Mouse (Mus musculus) thymus, postnatal 0 days (tissue): ENCODE measurements around the gene Prr3. TPM values are rescaled to one million over a fixed set of nuclear protein-coding genes. Genes with fewer than 3 reads are reported as not detected.
A peak's percentile ranks its signal among the peaks of the same experiment; 100 is the strongest.
"Not testable (repeated sequence)": the region's sequence is repeated elsewhere in the genome, so short reads cannot be mapped to it uniquely, and the experiment has no call there.

ENCODE experiments used
- DNase-seq: peaks from one replicate; pipeline ENCODE4 v3.0.0-alpha.2; 2015; ENCODE audit warnings: low spot score
- polyA plus RNA-seq: library from polyadenylated mRNA; unstranded; fragments of >200 nt; fragmentation: Nextera tagmentation; extraction: Ambion mirVana; gene quantifications from 2 replicates; pipeline ENCODE4 v1.2.1, GENCODE M21; 2015

The Prr3 gene
- polyA plus RNA-seq: 22.0 TPM in 2 replicates

DNA sequence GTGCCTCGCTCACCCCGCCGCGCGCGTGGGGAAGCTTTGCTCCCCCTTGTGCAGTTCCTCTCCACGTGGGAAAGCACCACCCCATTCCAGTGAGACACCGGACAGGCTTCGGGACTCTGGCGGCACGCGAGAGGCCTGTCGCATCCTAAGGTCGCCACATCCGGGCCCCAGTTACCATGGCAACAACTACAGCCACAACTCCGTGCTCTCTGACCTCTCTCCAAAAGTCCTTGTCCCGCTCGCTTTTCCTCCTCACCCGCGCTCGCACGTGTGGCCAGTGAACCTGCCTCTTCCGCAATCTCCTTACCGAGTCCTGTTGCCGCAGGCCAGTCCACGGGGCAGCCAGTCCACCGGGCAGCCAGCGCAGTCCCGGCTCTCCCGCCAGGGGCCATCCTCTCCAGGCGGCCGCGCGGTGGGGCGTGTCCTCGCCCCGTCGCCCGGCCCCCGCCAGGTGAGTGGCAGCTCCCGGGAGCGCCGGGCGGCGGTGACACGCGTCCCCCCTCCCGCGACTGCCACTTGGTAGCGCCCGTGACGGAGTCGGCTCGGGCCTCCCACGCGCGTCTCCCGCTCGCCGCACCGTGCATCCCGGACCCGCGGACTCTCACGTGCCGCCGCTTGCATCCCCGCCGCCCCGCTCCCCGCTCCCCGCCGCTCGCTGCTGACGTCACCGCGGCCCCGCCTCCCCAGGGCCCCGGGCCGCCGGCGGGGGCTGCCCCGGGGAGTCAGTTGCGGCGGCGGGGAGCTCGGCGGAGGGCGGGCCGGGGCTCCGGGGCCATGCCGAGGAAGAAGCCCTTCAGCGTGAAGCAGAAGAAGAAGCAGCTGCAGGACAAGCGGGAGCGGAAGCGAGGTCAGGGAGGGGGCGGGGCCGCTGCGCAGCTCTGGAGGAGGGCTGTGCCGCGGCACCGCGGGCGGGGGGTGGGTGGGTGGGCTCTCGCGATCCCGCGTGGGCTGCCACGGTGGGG lies at the start of gene Prr3, which contains the start of gene Gnl1:
TSS of gene Prr3 (minus strand) at position 836 of the 962 bp plus-strand sequence.
TSS of gene Gnl1 (plus strand) at position 451 of the 962 bp plus-strand sequence.
- DNase-seq: peak; percentile 87

DNA sequence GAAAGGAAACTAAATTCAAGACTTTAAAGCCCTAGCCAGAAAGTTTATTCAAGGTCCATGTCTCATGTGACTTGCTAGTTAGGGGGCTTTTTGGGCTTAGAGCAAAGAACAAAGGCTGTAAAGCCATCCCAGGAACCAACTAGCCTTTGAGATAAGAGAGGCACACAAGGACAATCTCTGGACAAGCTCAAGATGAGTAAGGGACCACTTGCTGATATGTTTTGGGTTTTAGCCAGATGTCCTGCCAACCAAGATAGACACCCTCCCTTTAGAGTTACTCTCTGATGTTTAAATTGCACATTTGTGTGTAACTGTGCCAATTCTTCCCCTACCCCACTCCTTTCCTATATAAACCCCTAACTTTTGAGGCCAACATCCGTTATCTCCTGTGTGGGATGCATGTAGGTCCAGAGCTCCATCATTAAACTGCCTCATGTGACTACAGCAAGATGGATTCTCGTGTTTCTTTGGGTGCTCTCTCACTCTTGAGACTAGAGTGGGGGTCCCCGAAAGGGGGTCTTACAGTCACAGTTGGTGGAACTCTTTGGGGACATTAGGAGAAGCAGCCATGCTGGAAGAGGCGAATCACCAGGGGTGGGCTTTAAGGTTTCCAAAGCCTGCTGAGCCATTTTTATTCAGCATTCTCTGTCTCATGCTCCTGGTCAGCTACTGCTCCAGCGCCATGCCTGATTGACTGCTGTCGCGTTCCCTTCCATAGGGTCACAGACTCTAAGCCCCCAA lies 49.0 kb upstream of the Prr3 start:
- DNase-seq: no peak

- DNase-seq: no peak
Measured at GRCm38 (mm10) chr17:36027663-36028062, 47.6 kb upstream of the Prr3 start.

GRCm38 (mm10) chr17:36025901-36026300 lies 45.9 kb upstream of the Prr3 start:
- DNase-seq: no peak

GRCm38 (mm10) chr17:36025197-36025596 lies 45.2 kb upstream of the Prr3 start:
- no peak for DNase-seq

DNA sequence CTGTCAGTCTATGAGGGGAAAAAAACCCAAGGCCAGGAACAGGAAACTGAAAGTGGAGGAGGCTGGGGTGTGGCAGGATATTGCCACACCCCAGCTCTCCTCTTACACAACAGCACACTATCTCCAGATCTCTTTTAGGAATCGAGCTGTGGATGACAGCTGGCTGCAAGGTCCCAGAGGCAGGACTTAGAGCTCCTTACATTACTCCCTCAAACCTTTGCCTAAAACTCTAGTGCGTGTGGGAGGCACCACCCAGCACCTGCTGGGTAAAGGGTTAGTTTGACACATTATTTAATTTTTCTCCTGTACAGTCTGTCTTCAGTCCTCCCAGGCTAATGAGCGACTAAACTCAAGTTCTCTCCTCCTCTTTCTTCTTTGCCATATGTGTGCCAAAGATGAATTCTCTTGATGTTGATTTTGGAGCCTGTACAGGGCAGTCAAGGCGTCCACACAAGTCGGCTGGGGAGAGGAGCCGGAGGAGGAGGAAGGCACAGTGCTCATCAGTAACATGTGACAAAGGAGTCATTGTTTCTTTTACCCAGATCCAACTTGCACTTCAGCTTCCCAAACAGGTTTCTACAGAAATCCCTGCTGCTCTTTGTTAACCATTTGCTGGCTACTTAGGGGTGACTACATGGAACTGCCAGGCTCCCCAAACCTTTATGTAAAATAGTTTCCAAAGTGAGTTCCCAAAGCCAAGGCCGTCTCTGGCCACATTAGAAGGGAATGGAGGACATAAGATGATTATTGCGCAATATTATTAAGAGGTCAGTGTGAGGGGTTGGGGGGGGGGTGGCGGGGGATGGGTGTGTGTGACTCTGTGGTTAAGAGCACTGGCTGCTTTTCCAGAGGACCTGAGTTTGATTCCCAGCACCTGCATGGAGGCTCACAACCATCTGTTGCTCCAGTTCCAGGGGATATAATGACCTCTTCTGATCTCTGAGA lies 43.9 kb upstream of the Prr3 start:
- DNase-seq: peak; percentile 45

GRCm38 (mm10) chr17:36022922-36023321 lies 42.9 kb upstream of the Prr3 start:
- no peak for DNase-seq

GRCm38 (mm10) chr17:36022098-36022497 lies 42.1 kb upstream of the Prr3 start:
- DNase-seq: no peak

DNA sequence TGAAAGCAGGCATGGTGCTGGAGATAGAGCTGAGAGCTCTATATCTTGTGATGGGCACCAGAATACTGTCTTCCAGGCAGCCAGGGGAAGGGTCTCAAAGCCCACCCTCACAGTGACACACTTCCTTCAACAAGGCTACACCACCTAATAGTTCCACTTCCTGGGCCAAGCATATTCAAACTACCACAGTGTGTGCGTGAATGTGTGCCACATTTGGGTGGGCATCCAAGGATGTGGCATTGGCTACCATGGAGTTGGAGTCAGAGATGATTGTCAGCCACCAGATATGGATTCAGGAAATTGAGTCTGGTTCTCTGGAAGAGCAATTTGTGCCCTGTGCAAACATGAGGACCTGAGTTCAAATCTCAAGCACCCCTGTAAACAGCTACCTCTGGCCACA lies 41.3 kb upstream of the Prr3 start:
- no peak for DNase-seq

- DNase-seq: peak; percentile 91
Measured at GRCm38 (mm10) chr17:36020191-36021073, 40.4 kb upstream of the Prr3 start, which contains the start of gene H2-T24. H2-T24 (minus strand) TSS chr17:36020560.

DNA sequence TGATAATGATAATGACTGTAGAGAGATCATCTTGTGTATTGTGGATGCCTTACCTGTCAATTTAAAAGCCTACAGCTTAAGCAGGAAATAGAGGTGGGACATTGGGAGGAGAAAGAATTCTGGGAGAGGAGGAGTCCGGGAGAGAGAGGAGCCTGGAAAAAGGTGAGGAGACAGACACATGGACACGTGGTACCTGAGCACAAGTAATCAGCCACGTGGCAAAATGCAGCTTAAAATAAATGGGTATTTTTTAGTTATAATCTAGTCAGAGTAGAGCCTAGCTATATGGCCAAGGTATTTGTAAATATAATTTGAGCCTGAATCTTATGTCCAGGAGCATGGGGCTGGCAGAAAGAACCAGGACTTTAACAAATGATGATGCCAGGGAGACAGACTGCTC lies 39.5 kb upstream of the Prr3 start:
- no peak for DNase-seq

DNA sequence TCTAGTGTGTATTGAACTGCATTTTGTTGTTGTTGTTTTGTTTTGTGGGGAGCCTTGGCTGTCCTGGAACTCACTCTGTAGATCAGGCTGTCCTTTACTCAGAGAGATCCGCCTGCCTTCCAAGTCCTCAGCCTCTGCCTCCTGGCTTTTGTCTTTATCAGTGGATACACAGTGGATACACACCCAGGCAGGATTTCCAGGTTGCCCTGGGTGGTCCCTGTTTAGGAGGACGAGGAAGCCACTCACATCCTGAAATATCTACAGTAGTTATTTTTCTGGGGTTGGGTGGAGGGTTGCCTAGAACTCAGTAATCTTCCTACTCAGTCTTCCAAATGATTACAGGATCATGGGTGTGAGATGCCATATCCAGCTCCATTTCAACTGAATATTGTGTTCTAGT lies 38.9 kb upstream of the Prr3 start:
- no peak for DNase-seq

DNA sequence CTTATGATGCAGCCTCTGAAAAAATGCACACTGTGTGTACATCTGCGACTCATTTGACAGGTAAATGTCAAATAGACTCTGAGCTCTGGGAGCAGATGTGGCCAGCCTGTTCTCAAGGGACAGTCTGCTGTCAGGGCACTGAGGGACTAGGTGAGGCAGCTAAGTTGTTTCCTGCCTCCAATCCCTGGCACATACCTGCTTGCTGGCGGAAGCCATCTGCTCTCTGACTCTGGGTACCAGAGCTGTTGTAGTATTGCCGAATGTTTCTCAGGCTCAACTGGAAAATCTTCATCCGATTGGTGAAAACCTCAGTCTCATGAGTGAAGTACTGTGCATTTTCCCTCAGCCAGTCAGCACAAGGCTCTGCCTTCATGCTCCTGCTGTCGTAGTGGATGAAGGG lies 37.0 kb upstream of the Prr3 start:
- no peak for DNase-seq

DNA sequence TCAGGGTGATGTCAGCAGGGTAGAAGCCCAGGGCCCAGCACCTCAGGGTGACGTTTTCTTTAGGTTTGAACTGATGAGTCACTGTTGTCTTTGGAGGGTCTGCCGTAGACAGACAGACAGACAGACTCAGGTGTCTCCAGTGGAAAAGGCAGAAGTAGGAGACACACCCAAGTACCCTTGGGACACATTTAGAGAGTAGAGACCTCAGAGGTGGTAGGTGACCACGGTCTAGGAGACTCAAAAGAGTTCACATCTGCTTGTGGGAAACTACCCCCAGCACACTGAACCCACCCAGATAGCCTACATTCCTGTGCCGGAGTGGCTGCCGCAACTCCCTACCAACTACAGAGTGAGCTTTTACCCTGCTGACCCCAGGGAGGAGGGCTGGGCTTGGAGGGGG lies 34.9 kb upstream of the Prr3 start:
- no peak for DNase-seq

GRCm38 (mm10) chr17:36004409-36004808 lies 24.4 kb upstream of the Prr3 start:
- not testable (repeated sequence) for DNase-seq

DNA sequence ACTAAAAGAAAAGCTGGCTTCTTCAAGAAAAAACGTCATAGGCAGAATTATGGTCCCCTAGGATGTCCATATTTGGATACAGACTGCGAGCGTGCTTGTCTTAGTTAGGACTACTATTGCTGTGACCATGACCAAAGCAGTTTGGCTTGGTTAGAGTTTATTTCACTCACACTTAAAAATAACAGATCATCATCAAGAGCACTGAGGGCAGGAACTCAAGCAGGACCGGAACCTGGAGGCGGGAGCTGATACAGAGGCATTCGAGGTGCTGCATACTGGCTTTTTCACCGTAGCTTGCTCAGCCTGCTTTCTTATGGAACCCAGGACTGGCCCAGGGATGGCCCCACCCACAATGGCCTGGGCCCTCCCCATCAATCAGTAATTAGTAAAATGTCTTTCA lies 23.3 kb upstream of the Prr3 start:
- DNase-seq: no peak

DNA sequence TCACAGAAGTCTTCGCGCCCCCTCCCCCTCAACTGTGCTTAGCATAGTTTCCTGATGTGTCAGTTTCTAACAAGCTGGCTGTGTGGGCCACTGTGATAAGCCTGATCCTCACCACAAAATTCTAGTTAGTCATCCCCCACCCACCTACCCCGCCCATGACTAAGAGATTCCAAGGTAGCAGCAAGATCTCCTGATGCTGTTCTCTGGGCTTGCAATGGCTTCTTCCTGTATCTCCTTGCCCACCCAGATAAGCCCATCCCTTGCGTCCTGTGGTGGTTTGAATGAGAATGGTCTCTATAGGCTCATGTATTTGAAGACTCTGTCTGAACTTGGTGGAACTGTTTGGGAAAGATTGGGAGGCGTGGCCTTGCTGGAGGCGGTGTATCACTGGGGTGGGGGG lies 21.9 kb upstream of the Prr3 start:
- peak; percentile 28 for DNase-seq

GRCm38 (mm10) chr17:36001121-36001897 lies 21.3 kb upstream of the Prr3 start:
- peak; percentile 46 for DNase-seq

- DNase-seq: no peak
Measured at GRCm38 (mm10) chr17:36000349-36000748, 20.3 kb upstream of the Prr3 start.
